Mouse (Mus musculus) heart, adult 2 months (tissue): Measurements from ENCODE around the gene Chst5. TPM values are rescaled to one million over a fixed set of nuclear protein-coding genes. Genes with fewer than 3 reads are reported as not detected.

Experiments
- DNase-seq, 2 experiments: peaks; one replicate each; pipeline ENCODE4 v3.0.0; 2021
- H3K27ac ChIP-seq: fragments of 200-600 bp; 2 replicates; pipeline ENCODE4 v1.8.1; 2022
- H3K27me3 ChIP-seq: fragments of 200-500 bp; 2 replicates; pipeline ENCODE4 v1.6.1; 2012; ENCODE audit warnings: mild to moderate bottlenecking, low read length, inconsistent platforms, mixed read lengths; ENCODE audit not compliant: control insufficient read depth, insufficient read depth
- H3K36me3 ChIP-seq: fragments of 200-500 bp; 2 replicates; pipeline ENCODE4 v1.6.1; 2012; ENCODE audit warnings: low read length, inconsistent platforms; ENCODE audit not compliant: control insufficient read depth, insufficient read depth
- H3K4me1 ChIP-seq: fragments of 200-500 bp; 2 replicates; pipeline ENCODE4 v1.6.1; 2011; ENCODE audit warnings: low read length; ENCODE audit not compliant: control insufficient read depth, insufficient read depth
- H3K4me3 ChIP-seq: fragments of 200-600 bp; 2 replicates; pipeline ENCODE4 v1.8.1; 2022
- H3K79me2 ChIP-seq: fragments of 200-500 bp; replicated peaks from 2 replicates; pipeline ENCODE4 v1.6.1; 2012; ENCODE audit warnings: mild to moderate bottlenecking, inconsistent platforms, low read length, moderate library complexity, mixed read lengths; ENCODE audit not compliant: control insufficient read depth, insufficient read depth
- H3K9ac ChIP-seq: fragments of 200-500 bp; 2 replicates; pipeline ENCODE4 v1.6.1; 2012; ENCODE audit warnings: low read depth, mild to moderate bottlenecking, control low read depth, inconsistent platforms, low read length, mixed read lengths
- CTCF ChIP-seq: fragments of 200-600 bp; IDR thresholded peaks from 2 replicates; pipeline ENCODE4 v1.8.1; 2022; ENCODE audit warnings: antibody characterized with exemption, mild to moderate bottlenecking, moderate library complexity
- EP300 ChIP-seq: fragments of 200-500 bp; IDR thresholded peaks from 2 replicates; pipeline ENCODE4 v1.6.1; 2011; ENCODE audit warnings: low read depth, low read length, control low read depth; ENCODE audit not compliant: insufficient read depth
- POLR2A ChIP-seq: fragments of 200-500 bp; IDR thresholded peaks from 2 replicates; pipeline ENCODE4 v1.6.1; 2011; ENCODE audit warnings: mild to moderate bottlenecking, low read depth, low read length, control low read depth; ENCODE audit not compliant: insufficient read depth
- WGBS: fragments of 180-500 bp; shearing (Covaris S2); methylation state at CpG from one replicate; pipeline ENCODE4 v1.1.7; 2018; 5-methylcytosine and 5-hydroxymethylcytosine counted together
- intact Hi-C: fragments of 180-260 bp; cut with DNase I; formaldehyde crosslinking; loops from one replicate; pipeline ENCODE4 v1.15.1; 2025
- polyA plus RNA-seq: library from polyadenylated mRNA; depleted of rRNA; stranded (reverse); fragments of >200 nt; gene quantifications from 2 replicates; pipeline ENCODE4 v1.2.3, GENCODE M21; 2012
- total RNA-seq, 2 experiments: library from RNA; stranded (reverse); gene quantifications; 2 replicates each; pipeline ENCODE4 v1.2.3; 2021

Gene Chst5
- total and polyA plus RNA-seq, 3 experiments: not detected

- Histone ChIP-seq H3K79me2 (no peaks in the 10 kb centered on the region), H3K4me1 (peaks cover 3% of the 10 kb centered on the region), H3K36me3 (no peaks in the 10 kb centered on the region), H3K27ac (peak within 1 kb of the TSS; percentile 93), H3K4me3 (peak within 1 kb of the TSS; percentile 92), H3K9ac (peak within 1 kb of the TSS; percentile 77), H3K27me3 (no peaks in the 10 kb centered on the region)
- under 1% methylated on average over 53 of the region's 53 CpGs for WGBS
- DNase-seq: peak; percentile 96 to 98
- TF ChIP-seq EP300 (0 out of 2 replicates have a peak, but pooled peaks have one; percentile 25), POLR2A (peak; percentile 94), CTCF (peak; percentile 97)
- intact Hi-C loops: loop anchor here (1.0 to 2.0 kb wide), 2 partner anchors 21 to 198 kb away; no protein-coding TSS in a partner anchor
Observed at GRCm38 (mm10) chr8:111876355-111876948, 33.8 kb downstream of the Chst5 start, which contains the start of gene Tmem170. Gene Tmem170, minus strand, starts transcription at chr8:111876750.

GRCm38 (mm10) chr8:111875758-111876157, 34.5 kb downstream of the Chst5 start:
- DNase-seq: peak; percentile 17 to 36
- WGBS: 10% methylated on average over 9 of the region's 9 CpGs
- Histone ChIP-seq H3K9ac (peak overlapping the region; percentile 77), H3K79me2 (no peaks in the 10 kb centered on the region), H3K4me3 (peak overlapping the region; percentile 92), H3K27ac (peak overlapping the region; percentile 93), H3K36me3 (no peaks in the 10 kb centered on the region), H3K27me3 (no peaks in the 10 kb centered on the region), H3K4me1 (peaks cover 3% of the 10 kb centered on the region)
- no peak for TF ChIP-seq EP300
- no peak for TF ChIP-seq CTCF
- TF ChIP-seq POLR2A: no peak
- intact Hi-C loops: loop anchor here (1.0 to 2.0 kb wide), 2 partner anchors 20 to 197 kb away; no protein-coding TSS in a partner anchor

GRCm38 (mm10) chr8:111871278-111871677, 39.0 kb downstream of the Chst5 start:
- DNase-seq: no peak
- no peak for TF ChIP-seq POLR2A
- TF ChIP-seq CTCF: no peak
- TF ChIP-seq EP300: no peak
- Histone ChIP-seq H3K79me2 (no peaks in the 10 kb centered on the region), H3K27me3 (no peaks in the 10 kb centered on the region), H3K27ac (no peak overlapping the region), H3K36me3 (no peaks in the 10 kb centered on the region), H3K4me1 (peaks cover 2% of the 10 kb centered on the region; the same call in 1 of the 2 replicates), H3K9ac (no peak overlapping the region), H3K4me3 (no peak overlapping the region)
- 77% methylated on average over 3 of the region's 3 CpGs for WGBS
- intact Hi-C loops: no loop called here

GRCm38 (mm10) chr8:111870379-111870778, 39.9 kb downstream of the Chst5 start:
- intact Hi-C loops: no loop called here
- no peaks in the 10 kb centered on the region for H3K79me2 ChIP-seq
- 66% methylated on average over 3 of the region's 3 CpGs for WGBS

GRCm38 (mm10) chr8:111868664-111869063, 41.6 kb downstream of the Chst5 start:
- H3K36me3 ChIP-seq: no peaks in the 10 kb centered on the region
- no peak overlapping the region for H3K4me3 ChIP-seq
- no peaks in the 10 kb centered on the region for H3K4me1 ChIP-seq
- H3K79me2 ChIP-seq: no peaks in the 10 kb centered on the region
- intact Hi-C loops: no loop called here
- DNase-seq: no peak
- no peaks in the 10 kb centered on the region for H3K27me3 ChIP-seq
- no peak overlapping the region for H3K27ac ChIP-seq
- H3K9ac ChIP-seq: no peak overlapping the region
- no peak for TF ChIP-seq CTCF
- TF ChIP-seq POLR2A: no peak
- no peak for TF ChIP-seq EP300
- 52% methylated on average over 2 of the region's 2 CpGs for WGBS

More at GRCm38 (mm10) chr8:111870379-111870778, 39.9 kb downstream of the Chst5 start:
- H3K4me3 ChIP-seq: no peak overlapping the region
- no peaks in the 10 kb centered on the region for H3K4me1 ChIP-seq
- no peaks in the 10 kb centered on the region for H3K36me3 ChIP-seq
- no peak overlapping the region for H3K9ac ChIP-seq
- TF ChIP-seq EP300 (no peak), POLR2A (no peak), CTCF (no peak)
- no peak overlapping the region for H3K27ac ChIP-seq
- no peaks in the 10 kb centered on the region for H3K27me3 ChIP-seq
- DNase-seq: no peak

- Histone ChIP-seq H3K27me3 (no peaks in the 10 kb centered on the region), H3K27ac (no peak overlapping the region), H3K36me3 (no peaks in the 10 kb centered on the region), H3K4me3 (no peak overlapping the region), H3K9ac (no peak overlapping the region), H3K4me1 (no peaks in the 10 kb centered on the region), H3K79me2 (no peaks in the 10 kb centered on the region)
- no peak for DNase-seq
- whole genome bisulfite sequencing: 54% methylated on average over 6 of the region's 6 CpGs
- intact Hi-C loops: no loop called here
- TF ChIP-seq CTCF: no peak
- no peak for TF ChIP-seq EP300
- TF ChIP-seq POLR2A: no peak
Observed at GRCm38 (mm10) chr8:111865857-111866256, 44.4 kb downstream of the Chst5 start.
